Mouse (Mus musculus) C2C12 (cell line): ENCODE data around the gene Abcf3.

Experiments used
- CEBPB ChIP-seq: IDR thresholded peaks from one replicate; pipeline ENCODE4 v1.6.1; 2011; ENCODE audit warnings: low read depth, mild to moderate bottlenecking, control low read depth, moderate library complexity
- CTCF ChIP-seq: IDR thresholded peaks from one replicate; pipeline ENCODE4 v1.5.1; 2011; ENCODE audit not compliant: control insufficient read depth, insufficient read depth, insufficient read length
- FOSL1 ChIP-seq: IDR thresholded peaks from one replicate; pipeline ENCODE4 v1.8.0; 2011; ENCODE audit warnings: mild to moderate bottlenecking, low read length; ENCODE audit not compliant: poor library complexity, insufficient read depth, severe bottlenecking
- MAX ChIP-seq: IDR thresholded peaks from one replicate; pipeline ENCODE4 v1.6.1; 2011; ENCODE audit warnings: mild to moderate bottlenecking, control low read depth
- MYOD1 ChIP-seq: IDR thresholded peaks from one replicate; pipeline ENCODE4 v1.6.1; 2011; ENCODE audit warnings: low read depth; ENCODE audit not compliant: control insufficient read depth, insufficient read length
- MYOG ChIP-seq: IDR thresholded peaks from one replicate; pipeline ENCODE4 v1.6.1; 2011; ENCODE audit not compliant: control insufficient read depth, insufficient read length; ENCODE audit errors: extremely low read depth
- USF1 ChIP-seq: IDR thresholded peaks from one replicate; pipeline ENCODE4 v1.6.1; 2011; ENCODE audit warnings: low read depth, mild to moderate bottlenecking, control low read depth, moderate library complexity

GRCm38 (mm10) chr16:20535296-20536080 is 12.9 kb upstream of the Abcf3 start, which contains the start of gene Ap2m1:
- no peak for TF ChIP-seq CTCF
- peak; percentile 98 for TF ChIP-seq MAX
- peak; percentile 99 for TF ChIP-seq USF1
- no peak for TF ChIP-seq MYOG
- TF ChIP-seq CEBPB = no peak
- TF ChIP-seq FOSL1 = no peak
- TF ChIP-seq MYOD1 = no peak
